Mouse (Mus musculus): ENCODE results near the gene Gramd1b.

GRCm38 (mm10) chr9:40577132-40577531, 45.9 kb upstream of the Gramd1b start:
- TF ChIP-seq CTCF (IDR thresholded peaks at IDR 0.05; ENCODE audit: low read depth) (no peak), EP300 (IDR thresholded peaks at IDR 0.05; ENCODE audit: low read depth) (no peak)
